Mouse (Mus musculus) gastrocnemius, adult 8-10 months (tissue): ENCODE results near the gene Casq2. TPM values are rescaled to one million over a fixed set of nuclear protein-coding genes. Genes with fewer than 3 reads are reported as not detected.
A peak's percentile ranks its signal among the peaks of the same experiment; 100 is the strongest.

Experiments used
- DNase-seq, 2 experiments: peaks; one replicate each; pipeline ENCODE4 v3.0.0; 2022; ENCODE audit warnings: low spot score in 2 of 2
- total RNA-seq, 4 experiments: library from RNA; stranded (reverse); gene quantifications; 2 replicates each; pipeline ENCODE4 v1.2.4; 2022

Gene Casq2
- total RNA-seq, 4 experiments from 2014 or later: 27.2 to 31.0 (median 28.5) TPM

DNA sequence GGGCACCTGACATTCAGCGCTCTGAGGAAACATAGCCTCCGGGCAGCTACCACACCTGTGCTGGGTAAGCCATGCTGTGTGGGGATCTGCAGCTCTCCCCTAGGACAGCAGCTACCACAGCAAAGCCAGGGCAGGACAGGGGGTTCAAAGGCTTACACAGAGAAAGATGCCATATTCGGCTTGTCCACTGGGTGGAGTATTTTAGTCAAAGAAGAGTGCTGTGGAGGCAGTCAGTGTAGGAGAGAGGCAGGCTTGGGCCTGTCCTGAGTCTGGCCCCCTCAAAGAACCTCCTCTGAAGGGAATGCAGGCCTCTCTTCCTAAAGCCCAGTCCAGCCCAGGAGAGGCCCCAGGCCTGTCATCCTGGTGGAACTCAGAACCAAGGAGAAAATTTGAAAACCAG lies 4.4 kb upstream of the Casq2 start:
- peak; percentile 34 to 37 for DNase-seq

DNA sequence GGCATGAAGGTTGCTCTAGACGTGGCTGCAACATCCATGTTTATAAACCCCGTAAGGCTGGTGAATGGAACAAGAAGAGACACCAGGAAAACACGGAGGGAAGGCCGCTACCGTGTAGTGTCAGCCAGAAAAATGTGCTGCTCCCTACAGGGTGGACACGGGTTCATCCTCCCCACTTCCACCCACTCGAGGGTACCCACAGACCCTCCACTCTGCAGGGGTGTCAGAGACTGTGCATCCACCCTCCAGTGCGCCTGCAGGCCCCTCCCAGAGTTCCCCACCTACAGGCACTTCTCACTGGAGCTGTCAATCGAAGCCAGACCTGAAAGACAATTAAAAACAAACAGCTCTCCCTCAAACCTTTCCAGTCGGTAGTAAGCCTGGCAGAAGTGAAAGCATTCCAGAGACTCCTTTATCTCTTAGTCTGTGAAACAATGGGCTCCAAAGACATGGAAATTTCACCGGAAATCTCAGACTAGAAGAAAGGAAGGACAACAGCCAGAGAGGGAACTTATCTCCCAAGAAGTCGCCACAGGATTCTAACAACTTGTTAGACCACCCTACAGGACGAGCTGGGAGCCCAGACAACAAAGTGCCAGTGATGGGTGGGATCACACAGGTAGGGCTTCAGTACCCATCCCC lies 2.5 kb upstream of the Casq2 start:
- no peak for DNase-seq

DNA sequence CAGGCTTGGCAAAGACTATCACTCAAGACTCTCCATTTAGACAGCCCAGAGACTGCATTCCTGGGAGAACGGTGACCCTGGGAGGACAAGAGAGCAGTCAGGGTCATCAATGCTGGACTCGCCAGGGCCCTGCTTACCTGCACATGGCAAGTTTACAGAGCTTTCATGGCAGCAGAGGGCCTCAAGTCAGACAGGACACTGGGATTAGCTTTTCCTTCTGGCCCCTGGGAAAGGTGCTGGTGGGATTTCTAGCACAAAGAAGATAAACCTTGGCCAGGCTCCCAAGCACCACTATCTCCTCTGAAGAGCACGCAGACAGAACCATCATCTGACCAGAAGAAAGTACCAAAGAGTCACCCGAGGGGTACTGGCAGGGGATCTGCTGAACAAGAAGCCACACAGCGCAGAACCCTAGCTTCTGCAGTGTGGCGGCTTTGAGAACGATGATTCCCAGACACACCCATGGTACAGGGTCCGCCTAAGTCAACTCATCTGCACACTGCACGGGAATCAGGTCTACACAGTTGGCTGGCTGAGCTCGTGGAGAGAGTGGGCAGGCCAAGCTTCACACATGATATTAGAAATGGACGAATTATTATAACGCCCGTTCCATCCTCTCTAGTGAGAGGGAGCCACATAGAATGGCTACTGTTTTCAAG lies 1.3 kb upstream of the Casq2 start:
- DNase-seq: no peak

DNA sequence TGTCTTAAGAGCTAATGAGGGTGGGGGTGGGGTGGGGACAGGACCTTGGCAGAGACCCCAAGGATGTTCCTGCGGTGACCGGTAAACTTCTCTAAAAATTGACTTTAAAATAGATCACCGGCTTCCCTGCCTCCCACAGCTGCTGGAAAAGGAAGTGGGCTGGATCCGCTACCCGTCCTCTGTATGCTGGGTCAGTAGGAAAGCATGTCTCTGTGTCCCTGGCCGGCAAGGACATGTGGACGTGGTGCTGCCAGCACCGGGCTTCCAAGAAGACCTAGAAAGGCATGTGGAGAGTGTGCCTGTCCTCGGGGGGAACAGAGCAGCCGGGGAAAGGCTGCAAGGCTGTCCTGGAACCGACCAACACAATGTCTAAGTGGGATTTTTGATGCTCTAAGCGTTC lies 496 bp upstream of the Casq2 start:
- peak in 1 of 2 experiments; percentile 30 for DNase-seq

DNA sequence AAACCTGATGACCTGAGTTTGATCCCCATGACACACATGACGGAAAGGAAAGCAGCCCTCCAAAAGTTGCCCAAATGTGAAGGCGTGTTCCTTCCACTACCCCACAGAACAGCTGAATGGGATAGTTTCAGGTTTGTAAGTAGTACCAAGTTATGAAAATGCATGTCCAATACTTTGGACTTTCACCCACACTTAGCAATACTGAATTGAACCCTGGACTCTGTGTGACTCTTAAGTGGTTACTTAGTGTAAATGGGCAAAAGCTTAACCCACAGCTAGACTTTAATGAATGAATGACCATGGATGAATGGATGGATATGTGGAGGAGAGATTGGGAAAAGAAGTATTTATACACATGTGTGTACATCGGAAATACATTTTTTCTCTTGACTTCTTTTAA lies 8.6 kb downstream of the Casq2 start:
- DNase-seq: no peak

DNA sequence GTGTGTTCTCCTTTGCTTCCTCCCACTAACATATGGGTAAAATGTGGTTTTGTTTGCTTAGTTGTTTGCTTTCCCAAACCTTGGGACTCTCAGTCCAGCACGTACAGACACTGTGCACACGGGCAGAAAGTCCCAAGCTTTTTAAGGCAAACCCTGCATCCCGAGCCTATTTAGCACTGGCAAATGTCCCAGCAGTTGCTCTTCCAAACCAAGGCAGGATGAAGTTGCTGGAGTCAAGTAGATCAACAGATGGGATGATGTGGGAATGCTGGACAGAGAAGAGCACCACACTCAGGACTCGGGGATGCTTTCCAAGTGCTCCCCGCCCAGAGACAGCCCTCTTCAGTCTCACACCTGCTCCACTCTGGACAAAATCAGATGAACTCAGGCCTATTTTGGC lies 9.2 kb downstream of the Casq2 start:
- DNase-seq: peak; percentile 24 to 62

DNA sequence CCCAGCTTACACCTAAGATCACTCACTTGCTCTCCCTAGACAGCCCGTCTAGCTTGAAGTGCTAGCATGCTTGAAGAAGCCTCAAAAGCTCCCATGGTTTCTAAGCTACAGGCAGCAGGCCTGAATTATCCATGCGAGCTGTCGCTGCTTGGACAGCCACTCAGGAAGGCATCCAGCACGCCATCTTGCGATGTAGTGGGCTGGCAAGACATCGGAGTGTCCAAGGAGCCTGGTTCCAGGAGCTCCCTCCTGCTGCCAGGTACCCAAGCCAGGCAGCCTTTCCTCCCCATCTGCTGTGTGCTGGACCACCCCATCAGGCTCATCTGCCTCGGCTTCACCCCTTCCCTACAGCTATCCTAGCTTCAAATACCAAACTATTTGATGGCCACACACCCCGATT lies 10.2 kb downstream of the Casq2 start:
- DNase-seq: no peak

DNA sequence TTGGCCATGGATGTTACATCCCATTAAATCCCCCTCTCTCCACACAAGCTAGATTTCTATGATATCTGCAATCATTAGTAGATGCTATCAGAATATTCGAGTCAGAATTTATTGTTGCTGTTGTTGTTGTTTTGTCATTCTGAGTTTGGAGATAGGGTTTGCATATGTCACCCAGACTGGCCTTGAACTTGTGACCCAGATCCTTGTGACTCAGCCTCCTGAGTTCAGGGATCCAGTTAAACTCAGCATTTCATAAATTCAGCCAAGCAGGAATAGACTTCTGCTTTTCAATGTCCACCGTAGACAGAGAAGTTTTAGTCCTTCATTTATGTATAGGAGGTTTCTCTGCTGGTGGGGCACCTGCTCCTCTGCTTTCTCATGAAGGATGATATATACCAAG lies 10.8 kb downstream of the Casq2 start:
- no peak for DNase-seq

DNA sequence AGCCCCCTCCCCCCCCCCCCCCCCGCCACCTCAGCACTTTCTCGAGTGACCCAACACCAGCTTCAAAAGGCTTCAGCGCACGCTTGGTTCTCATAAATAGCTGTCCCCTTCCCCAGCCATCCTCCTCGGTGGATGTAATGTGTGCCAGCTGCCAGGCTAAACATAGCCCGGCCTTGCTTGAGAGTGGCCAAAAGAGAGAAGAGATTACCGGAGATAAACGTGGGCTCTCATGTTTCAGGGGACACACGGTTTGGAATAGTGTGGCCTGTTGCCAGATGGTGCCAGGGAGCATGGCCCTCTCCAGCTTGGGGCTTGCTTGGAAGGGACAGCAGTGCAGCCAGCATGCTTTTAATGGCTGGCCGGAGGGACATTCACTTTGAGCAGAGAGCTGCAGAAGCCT lies 13.0 kb downstream of the Casq2 start:
- peak in 1 of 2 experiments; percentile 28 for DNase-seq

DNA sequence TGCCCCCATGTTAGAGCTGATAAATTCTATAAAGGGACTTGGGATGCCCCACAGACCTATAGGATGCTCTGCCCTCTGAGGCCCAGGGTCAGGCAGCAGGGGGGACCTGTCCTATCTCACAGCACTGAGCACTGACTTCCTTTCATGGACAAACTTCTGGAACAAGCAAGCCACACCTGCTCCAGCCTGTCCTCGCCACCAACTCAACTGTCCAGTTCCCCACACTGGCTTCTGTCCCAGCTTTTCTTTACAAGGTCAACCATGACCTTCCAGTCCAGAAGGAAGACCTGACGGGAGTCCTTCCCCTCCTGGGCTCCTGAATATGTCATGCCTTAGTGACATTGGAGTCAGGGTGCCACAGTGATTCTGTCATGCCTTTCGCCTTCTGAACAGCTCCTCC lies 13.6 kb downstream of the Casq2 start:
- DNase-seq: no peak

DNA sequence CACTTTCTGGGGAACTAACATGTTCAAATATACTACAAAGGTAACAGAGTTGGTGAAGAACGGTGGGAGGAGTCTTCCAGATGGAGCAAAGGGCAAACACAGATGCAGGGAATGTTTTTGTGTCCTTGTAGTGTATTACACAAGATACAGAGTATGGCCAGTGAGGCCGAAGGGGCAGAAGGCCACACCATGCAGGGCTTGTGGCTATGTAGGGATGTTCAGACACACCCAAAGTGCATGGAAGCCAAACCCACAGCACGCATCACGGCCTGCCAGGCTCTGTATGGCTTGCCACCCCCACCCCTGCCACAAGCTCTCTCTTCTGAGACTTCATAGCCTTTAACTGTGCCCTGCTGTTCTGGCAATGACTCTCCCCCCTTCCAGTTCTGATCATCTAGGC lies 15.2 kb downstream of the Casq2 start:
- no peak for DNase-seq

DNA sequence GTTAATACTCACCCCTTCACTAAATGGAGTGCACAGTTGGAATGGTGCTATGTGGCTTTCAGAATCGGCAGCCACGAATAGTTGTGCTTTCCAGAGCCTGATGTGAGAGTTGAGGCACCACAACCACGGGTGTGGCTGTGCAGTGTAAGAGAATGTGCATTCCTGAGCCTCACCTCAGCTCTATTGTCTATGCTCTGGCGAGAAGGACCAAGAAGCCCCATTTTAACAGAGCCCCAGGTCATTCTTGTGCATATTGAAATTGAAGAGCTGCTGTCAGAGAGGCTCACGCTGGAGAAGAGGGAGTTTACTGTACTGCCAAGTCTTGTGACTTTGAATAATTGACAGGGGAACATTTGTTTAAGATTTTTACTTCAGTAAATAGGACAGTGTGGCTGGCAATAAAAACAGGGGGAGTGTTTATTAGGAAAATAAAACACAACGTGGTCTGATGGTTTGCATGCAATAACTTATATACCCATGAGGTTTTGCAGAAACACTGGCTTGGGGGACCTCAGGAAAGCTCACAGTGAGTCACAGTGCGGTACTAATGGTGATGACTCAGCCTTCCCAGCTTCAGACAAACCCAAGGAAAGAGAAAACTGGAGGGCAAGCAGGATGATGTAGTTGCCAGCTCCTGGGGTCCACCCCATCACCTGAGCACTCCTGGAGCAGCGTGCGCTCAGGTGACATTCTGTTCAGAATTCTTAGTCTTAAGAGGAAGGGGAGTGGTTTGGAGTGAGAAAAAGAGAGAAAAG lies 17.8 kb downstream of the Casq2 start:
- DNase-seq: no peak

DNA sequence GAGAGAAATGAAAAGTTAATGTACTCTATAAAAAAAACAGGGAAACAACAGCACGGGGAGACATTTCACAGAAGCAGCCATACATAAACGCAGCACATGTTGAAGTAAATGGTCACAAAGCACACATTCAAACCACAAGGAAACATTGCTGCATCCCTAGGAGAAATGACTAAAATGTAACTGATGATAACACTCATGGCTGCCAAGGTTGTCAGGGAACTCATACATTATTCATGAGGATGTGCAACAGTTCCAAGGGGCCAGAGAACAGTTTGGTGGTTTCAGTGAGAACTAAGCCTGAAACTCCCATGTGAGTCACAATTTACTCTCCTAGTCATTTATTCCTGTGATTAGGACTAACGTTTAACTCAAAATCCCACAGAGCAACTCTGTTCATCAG lies 22.0 kb downstream of the Casq2 start:
- no peak for DNase-seq

DNA sequence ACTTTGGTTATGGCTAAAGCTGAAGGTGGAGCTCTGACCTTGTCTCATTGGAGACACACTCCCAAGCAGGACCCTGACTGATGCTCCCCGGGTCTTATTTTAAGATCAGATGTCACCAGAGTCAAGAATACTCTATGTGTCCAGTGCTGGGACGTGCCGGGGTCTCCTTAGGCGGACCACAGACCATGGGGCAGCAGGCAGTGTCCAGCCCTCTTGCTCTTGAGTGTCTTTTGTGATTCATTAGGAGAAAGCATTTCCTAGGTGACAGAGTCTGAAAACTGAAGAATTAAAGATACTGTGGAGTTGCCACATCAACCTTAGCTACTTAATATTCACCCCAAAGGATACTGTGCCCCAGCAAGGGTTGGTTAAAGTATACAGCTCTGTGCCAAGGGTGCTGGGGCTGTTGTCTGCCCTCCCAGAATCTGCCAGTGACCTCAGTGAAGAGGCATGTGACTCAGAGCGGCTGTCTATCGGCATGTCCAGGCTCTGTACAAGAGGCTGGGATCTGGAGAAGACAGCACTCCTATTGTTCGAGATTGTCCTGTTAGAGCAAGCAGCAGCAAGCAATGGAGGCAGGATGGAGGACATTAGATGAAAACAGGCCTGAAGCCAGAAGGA lies 25.9 kb downstream of the Casq2 start:
- DNase-seq: no peak

DNA sequence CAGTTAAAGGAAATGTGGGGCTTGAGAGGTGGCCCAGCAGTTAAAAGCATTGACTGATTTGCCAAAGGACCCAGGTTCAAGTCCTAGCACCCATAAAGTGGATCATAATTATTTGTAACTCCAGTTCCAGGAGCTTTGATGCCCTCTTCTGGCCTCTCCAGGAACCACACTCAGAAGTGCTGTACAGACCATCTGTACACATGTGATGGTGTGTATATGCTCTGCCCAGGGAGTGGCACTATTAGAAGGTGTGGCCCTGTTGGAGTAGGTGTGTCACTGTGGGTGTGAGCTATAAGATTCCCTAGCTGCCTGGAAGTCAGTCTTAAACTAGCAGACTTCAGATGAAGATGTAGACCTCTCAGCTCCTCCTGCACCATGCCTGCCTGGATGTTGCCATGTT lies 34.7 kb downstream of the Casq2 start:
- no peak for DNase-seq

DNA sequence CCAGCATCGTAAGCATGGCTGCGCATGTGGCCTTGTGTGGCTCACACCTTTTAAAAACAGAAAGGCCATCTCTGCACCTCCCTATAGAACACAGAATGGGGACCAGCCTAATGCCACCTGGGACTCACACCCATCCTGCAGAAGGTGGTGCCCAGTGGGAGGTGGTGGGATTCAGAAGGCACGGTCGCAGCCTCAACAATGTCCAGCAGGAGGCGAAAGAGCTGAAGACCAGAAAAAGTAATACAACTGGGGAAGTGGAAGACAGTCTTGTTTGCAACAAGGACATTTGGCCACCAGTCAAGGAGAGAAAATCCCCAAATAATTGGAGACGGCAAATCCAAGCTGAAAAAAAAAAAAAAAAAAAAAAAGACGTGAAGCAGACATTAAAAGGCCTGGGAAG lies 35.8 kb downstream of the Casq2 start:
- DNase-seq: no peak

DNA sequence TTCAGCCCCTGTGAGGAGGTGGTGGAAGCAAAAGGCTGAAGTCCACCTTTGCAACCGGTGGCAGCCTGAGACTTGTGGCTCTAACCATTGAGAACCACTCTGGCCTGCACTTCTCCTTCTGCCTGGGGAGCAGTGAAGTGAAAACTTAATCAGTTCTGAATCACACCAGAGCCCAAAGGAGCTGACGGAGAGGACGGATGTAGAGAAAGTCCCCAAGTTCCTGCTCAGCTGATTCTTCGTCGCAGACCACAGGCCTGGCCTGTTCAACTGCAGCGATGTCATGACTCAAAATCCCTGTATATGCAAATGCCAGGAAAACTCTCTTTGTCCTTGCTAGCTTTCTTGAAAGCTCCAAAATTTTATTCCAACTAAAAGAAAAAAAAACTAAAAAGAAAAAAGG lies 37.4 kb downstream of the Casq2 start:
- no peak for DNase-seq

DNA sequence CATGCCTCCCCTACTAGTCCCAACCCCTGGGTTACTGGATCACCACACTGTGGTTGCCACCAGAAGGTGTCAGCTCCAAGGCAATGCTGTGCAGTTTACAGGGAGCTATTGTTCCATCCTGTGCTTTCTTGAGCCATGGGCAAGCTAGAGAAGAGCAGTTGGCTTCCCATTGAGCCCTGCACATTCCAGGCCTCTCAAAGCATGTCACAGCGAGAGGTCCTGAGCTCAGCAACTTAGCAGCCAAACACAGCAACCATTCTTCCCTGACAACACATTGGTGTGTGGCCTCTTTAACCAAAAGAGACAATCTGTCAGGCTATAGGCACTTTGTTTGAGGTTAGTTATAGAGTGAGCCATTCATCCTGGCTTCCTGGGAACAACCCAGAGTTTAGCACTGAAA lies 39.3 kb downstream of the Casq2 start:
- no peak for DNase-seq

DNA sequence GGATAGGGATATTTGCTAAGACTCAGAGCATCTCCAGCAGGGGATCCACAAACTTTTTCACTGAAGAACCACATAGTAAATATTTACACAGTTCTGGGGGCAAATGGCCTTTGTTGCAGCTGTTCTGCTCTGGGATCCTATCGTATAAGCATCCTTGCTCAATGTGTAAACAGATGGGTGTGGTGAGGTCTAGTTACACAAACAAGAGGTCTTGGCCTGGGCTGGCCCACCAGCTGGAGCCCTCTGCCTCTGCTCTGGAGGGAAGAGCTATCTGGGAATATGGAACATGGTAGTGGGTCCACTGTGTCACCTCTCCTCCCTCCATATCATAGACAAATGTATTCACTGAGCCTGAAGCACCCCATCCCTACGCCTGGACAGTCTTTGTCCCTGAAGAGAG lies 40.9 kb downstream of the Casq2 start:
- no peak for DNase-seq

DNA sequence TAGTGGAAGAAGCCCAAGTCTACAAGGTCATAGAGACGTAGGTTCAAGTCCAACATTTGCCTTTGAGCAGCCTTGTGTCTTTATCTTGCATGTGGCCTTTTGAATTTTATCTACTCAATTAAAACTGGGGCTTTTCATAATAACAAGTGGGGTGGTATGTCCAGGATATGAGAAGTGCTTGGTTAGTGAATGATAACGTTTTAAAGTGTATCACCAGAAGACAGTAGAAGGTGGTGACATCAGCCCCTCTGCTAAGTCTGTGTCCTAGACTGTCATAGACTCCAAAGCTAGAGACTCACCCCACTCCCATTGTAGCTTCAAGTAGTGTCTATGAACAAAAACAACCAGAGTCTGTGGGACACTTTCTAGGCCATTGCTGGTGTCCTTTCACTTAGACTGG lies 42.0 kb downstream of the Casq2 start:
- no peak for DNase-seq

DNA sequence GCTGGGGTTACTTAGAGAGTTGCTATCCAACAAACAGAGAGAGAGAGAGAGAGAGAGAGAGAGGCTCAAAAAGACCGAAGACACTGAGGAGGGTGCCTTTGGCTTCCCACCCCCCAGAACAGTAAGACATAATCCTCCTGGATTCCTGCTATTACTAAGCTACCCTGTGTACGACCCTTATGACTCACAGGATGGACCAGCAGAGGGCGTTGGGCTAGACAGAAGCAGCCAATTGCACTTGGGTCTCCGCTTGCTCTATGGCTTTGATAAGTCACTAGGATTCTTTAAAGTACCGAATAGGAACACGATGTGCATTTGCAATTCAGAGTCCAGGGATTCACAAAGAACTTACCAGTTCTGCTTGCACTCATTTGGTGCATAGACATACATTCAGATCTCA lies 44.3 kb downstream of the Casq2 start:
- no peak for DNase-seq

DNA sequence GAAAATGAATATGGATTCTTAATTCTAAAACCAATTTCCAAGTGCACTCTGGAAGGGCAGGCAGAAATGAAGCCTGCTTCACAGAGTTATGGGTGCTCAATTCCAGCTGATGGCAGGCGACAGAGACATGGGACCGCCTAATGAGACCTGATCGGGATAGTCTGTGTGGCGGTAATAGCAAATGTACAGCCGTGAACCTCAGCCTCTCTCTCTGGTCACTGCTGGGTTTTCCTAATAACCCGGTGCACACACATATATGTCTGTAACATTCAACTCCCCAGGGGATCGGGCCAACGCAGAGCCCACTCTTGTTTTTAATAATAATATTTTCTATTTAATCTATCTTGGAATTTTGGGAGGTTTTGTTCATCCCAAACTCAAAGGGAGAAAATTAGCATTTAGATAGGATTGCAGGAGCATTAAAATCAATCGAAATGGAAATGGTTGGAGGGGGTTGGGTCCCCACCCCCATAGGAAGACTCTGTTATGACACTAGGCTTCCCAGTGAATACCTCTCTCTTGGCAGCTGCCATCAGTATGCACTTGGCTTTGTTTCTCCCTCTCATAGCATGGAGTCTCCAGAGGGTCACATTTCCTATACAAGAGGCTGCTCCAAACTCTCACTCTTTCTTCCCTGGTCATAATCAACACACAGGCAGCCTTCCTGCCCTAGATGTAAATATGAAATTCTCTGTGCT lies 45.6 kb downstream of the Casq2 start:
- no peak for DNase-seq
